Mouse (Mus musculus): ENCODE results near the gene Caskin2. TPM values are rescaled to one million over a fixed set of nuclear protein-coding genes. Genes with fewer than 3 reads are reported as not detected.
"Not testable (repeated sequence)": the region's sequence is repeated elsewhere in the genome, so short reads cannot be mapped to it uniquely, and the experiment has no call there.

Gene Caskin2
- 16.2 and 16.5 TPM in 2 replicates for polyA plus RNA-seq (2014; fragmentation: Nextera tagmentation; extraction: Ambion mirVana)

GRCm38 (mm10) chr11:115813507-115814296, at the start of gene Caskin2:
TSS of gene Caskin2 (minus strand) at chr11:115813639.
- Histone ChIP-seq H3K9me3 (ENCODE audit: control insufficient read depth, low read length) (no peaks in the 10 kb centered on the region), H3K4me1 (ENCODE audit: control insufficient read depth, insufficient read depth, low read length) (peaks cover 24% of the 10 kb centered on the region), H3K36me3 (ENCODE audit: control insufficient read depth, insufficient read depth, low read length) (peaks cover 5% of the 10 kb centered on the region; the same call in 1 of the 2 replicates), H3K4me3 (ENCODE audit: low read depth, low read length) (peak within 1 kb of the TSS; percentile 96), H3K27me3 (ENCODE audit: control insufficient read depth, insufficient read depth, low read length) (no peaks in the 10 kb centered on the region), H3K9ac (ENCODE audit: low read length) (peak within 1 kb of the TSS; percentile 75), H3K4me2 (ENCODE audit: low read depth, severe bottlenecking) (peak within 1 kb of the TSS; percentile 92), H3K27ac (replicated peaks; ENCODE audit: low read depth, low read length) (peak within 1 kb of the TSS; percentile 56; the same call in 1 of the 2 replicates)
- WGBS: under 1% methylated on average over 41 of the region's 44 CpGs
- ATAC-seq (ENCODE audit: insufficient number of reproducible peaks, low FRiP score, low TSS enrichment, low read depth): peak; percentile 91
- peak; percentile 99 for DNase-seq (ENCODE audit: low spot score)

- DNase-seq (ENCODE audit: low spot score): peak; percentile 90
- H3K4me3 ChIP-seq (ENCODE audit: low read depth, low read length): peak overlapping the region; percentile 28
- peak overlapping the region; percentile 47 for H3K4me2 ChIP-seq (ENCODE audit: low read depth, severe bottlenecking)
- no peak overlapping the region for H3K27ac ChIP-seq (replicated peaks; ENCODE audit: low read depth, low read length)
- peaks cover 47% of the 10 kb centered on the region for H3K27me3 ChIP-seq (ENCODE audit: control insufficient read depth, insufficient read depth, low read length)
- peak; percentile 75 for ATAC-seq (ENCODE audit: insufficient number of reproducible peaks, low FRiP score, low TSS enrichment, low read depth)
- no peaks in the 10 kb centered on the region for H3K9me3 ChIP-seq (ENCODE audit: control insufficient read depth, low read length)
- peak overlapping the region; percentile 37; the same call in 1 of the 2 replicates for H3K9ac ChIP-seq (ENCODE audit: low read length)
- H3K36me3 ChIP-seq (ENCODE audit: control insufficient read depth, insufficient read depth, low read length): no peaks in the 10 kb centered on the region
- 1% methylated on average over 75 of the region's 75 CpGs for WGBS
- 0 out of 2 replicates have a peak, but pooled peaks cover 2% of the 10 kb centered on the region for H3K4me1 ChIP-seq (ENCODE audit: control insufficient read depth, insufficient read depth, low read length)
Observed at GRCm38 (mm10) chr11:115859143-115859945, 45.9 kb upstream of the Caskin2 start.

GRCm38 (mm10) chr11:115858354-115858753, 44.9 kb upstream of the Caskin2 start, which contains the start of gene Myo15b:
TSS of gene Myo15b (plus strand) at chr11:115858406.
- WGBS: 10% methylated on average over 27 of the region's 27 CpGs
- H3K27ac ChIP-seq (replicated peaks; ENCODE audit: low read depth, low read length): no peak within 1 kb of the TSS

GRCm38 (mm10) chr11:115857936-115858335, 44.5 kb upstream of the Caskin2 start:
- no peak overlapping the region for H3K27ac ChIP-seq (replicated peaks; ENCODE audit: low read depth, low read length)
- H3K9me3 ChIP-seq (ENCODE audit: control insufficient read depth, low read length): no peaks in the 10 kb centered on the region
- 0 out of 2 replicates have a peak overlapping the region, but pooled peaks have one; percentile 10 for H3K4me3 ChIP-seq (ENCODE audit: low read depth, low read length)
- no peak overlapping the region for H3K4me2 ChIP-seq (ENCODE audit: low read depth, severe bottlenecking)
- no peaks in the 10 kb centered on the region for H3K36me3 ChIP-seq (ENCODE audit: control insufficient read depth, insufficient read depth, low read length)
- WGBS: 60% methylated on average over 13 of the region's 13 CpGs
- DNase-seq (ENCODE audit: low spot score) (no peak), ATAC-seq (ENCODE audit: insufficient number of reproducible peaks, low FRiP score, low TSS enrichment, low read depth) (no peak)
- H3K27me3 ChIP-seq (ENCODE audit: control insufficient read depth, insufficient read depth, low read length): peaks cover 47% of the 10 kb centered on the region
- no peak overlapping the region for H3K9ac ChIP-seq (ENCODE audit: low read length)
- 0 out of 2 replicates have a peak, but pooled peaks cover 2% of the 10 kb centered on the region for H3K4me1 ChIP-seq (ENCODE audit: control insufficient read depth, insufficient read depth, low read length)

More at GRCm38 (mm10) chr11:115858354-115858753, 44.9 kb upstream of the Caskin2 start, which contains the start of gene Myo15b:
- Histone ChIP-seq H3K4me1 (ENCODE audit: control insufficient read depth, insufficient read depth, low read length) (0 out of 2 replicates have a peak, but pooled peaks cover 2% of the 10 kb centered on the region), H3K9ac (ENCODE audit: low read length) (peak within 1 kb of the TSS; percentile 37; the same call in 1 of the 2 replicates), H3K9me3 (ENCODE audit: control insufficient read depth, low read length) (no peaks in the 10 kb centered on the region), H3K4me3 (ENCODE audit: low read depth, low read length) (peak within 1 kb of the TSS; percentile 28), H3K27me3 (ENCODE audit: control insufficient read depth, insufficient read depth, low read length) (peaks cover 47% of the 10 kb centered on the region), H3K36me3 (ENCODE audit: control insufficient read depth, insufficient read depth, low read length) (no peaks in the 10 kb centered on the region), H3K4me2 (ENCODE audit: low read depth, severe bottlenecking) (peak within 1 kb of the TSS; percentile 47)
- ATAC-seq (ENCODE audit: insufficient number of reproducible peaks, low FRiP score, low TSS enrichment, low read depth) (no peak), DNase-seq (ENCODE audit: low spot score) (peak; percentile 36)

GRCm38 (mm10) chr11:115857146-115857545, 43.7 kb upstream of the Caskin2 start:
- not testable (repeated sequence) for H3K4me3 ChIP-seq (ENCODE audit: low read depth, low read length); H3K4me1 ChIP-seq (ENCODE audit: control insufficient read depth, insufficient read depth, low read length); H3K27ac ChIP-seq (replicated peaks; ENCODE audit: low read depth, low read length); ATAC-seq (ENCODE audit: insufficient number of reproducible peaks, low FRiP score, low TSS enrichment, low read depth); H3K4me2 ChIP-seq (ENCODE audit: low read depth, severe bottlenecking); DNase-seq (ENCODE audit: low spot score); H3K9ac ChIP-seq (ENCODE audit: low read length); H3K36me3 ChIP-seq (ENCODE audit: control insufficient read depth, insufficient read depth, low read length); H3K9me3 ChIP-seq (ENCODE audit: control insufficient read depth, low read length)
- H3K27me3 ChIP-seq (ENCODE audit: control insufficient read depth, insufficient read depth, low read length): peaks cover 47% of the 10 kb centered on the region
- WGBS: 94% methylated on average over 4 of the region's 4 CpGs

GRCm38 (mm10) chr11:115854674-115855073, 41.2 kb upstream of the Caskin2 start:
- H3K27ac ChIP-seq (replicated peaks; ENCODE audit: low read depth, low read length): no peak overlapping the region
- no peak overlapping the region for H3K4me3 ChIP-seq (ENCODE audit: low read depth, low read length)
- 0 out of 2 replicates have a peak, but pooled peaks cover 2% of the 10 kb centered on the region for H3K4me1 ChIP-seq (ENCODE audit: control insufficient read depth, insufficient read depth, low read length)
- H3K4me2 ChIP-seq (ENCODE audit: low read depth, severe bottlenecking): no peak overlapping the region
- 78% methylated on average over 6 of the region's 6 CpGs for WGBS
- no peak for DNase-seq (ENCODE audit: low spot score)
- H3K9me3 ChIP-seq (ENCODE audit: control insufficient read depth, low read length): no peaks in the 10 kb centered on the region
- peaks cover 27% of the 10 kb centered on the region for H3K27me3 ChIP-seq (ENCODE audit: control insufficient read depth, insufficient read depth, low read length)
- ATAC-seq (ENCODE audit: insufficient number of reproducible peaks, low FRiP score, low TSS enrichment, low read depth): no peak
- H3K36me3 ChIP-seq (ENCODE audit: control insufficient read depth, insufficient read depth, low read length): peaks cover 3% of the 10 kb centered on the region; the same call in 1 of the 2 replicates
- H3K9ac ChIP-seq (ENCODE audit: low read length): no peak overlapping the region

GRCm38 (mm10) chr11:115845819-115846218, 32.4 kb upstream of the Caskin2 start:
- Histone ChIP-seq H3K27ac (replicated peaks; ENCODE audit: low read depth, low read length) (no peak overlapping the region), H3K4me3 (ENCODE audit: low read depth, low read length) (no peak overlapping the region), H3K4me2 (ENCODE audit: low read depth, severe bottlenecking) (no peak overlapping the region), H3K4me1 (ENCODE audit: control insufficient read depth, insufficient read depth, low read length) (peaks cover 11% of the 10 kb centered on the region), H3K36me3 (ENCODE audit: control insufficient read depth, insufficient read depth, low read length) (peaks cover under 1% of the 10 kb centered on the region; the same call in 1 of the 2 replicates), H3K27me3 (ENCODE audit: control insufficient read depth, insufficient read depth, low read length) (no peaks in the 10 kb centered on the region), H3K9ac (ENCODE audit: low read length) (no peak overlapping the region), H3K9me3 (ENCODE audit: control insufficient read depth, low read length) (no peaks in the 10 kb centered on the region; the same call in 1 of the 2 replicates)
- ATAC-seq (ENCODE audit: insufficient number of reproducible peaks, low FRiP score, low TSS enrichment, low read depth): no peak
- 93% methylated on average over 2 of the region's 2 CpGs for WGBS
- no peak for DNase-seq (ENCODE audit: low spot score)

GRCm38 (mm10) chr11:115844240-115844639, 30.8 kb upstream of the Caskin2 start:
- no peak overlapping the region for H3K27ac ChIP-seq (replicated peaks; ENCODE audit: low read depth, low read length)
- no peaks in the 10 kb centered on the region; the same call in 1 of the 2 replicates for H3K9me3 ChIP-seq (ENCODE audit: control insufficient read depth, low read length)
- H3K4me1 ChIP-seq (ENCODE audit: control insufficient read depth, insufficient read depth, low read length): peaks cover 18% of the 10 kb centered on the region
- H3K4me2 ChIP-seq (ENCODE audit: low read depth, severe bottlenecking): no peak overlapping the region
- no peak for DNase-seq (ENCODE audit: low spot score)
- H3K27me3 ChIP-seq (ENCODE audit: control insufficient read depth, insufficient read depth, low read length): no peaks in the 10 kb centered on the region
- H3K36me3 ChIP-seq (ENCODE audit: control insufficient read depth, insufficient read depth, low read length): no peaks in the 10 kb centered on the region; the same call in 1 of the 2 replicates
- ATAC-seq (ENCODE audit: insufficient number of reproducible peaks, low FRiP score, low TSS enrichment, low read depth): no peak
- 88% methylated on average over 8 of the region's 8 CpGs for WGBS
- no peak overlapping the region for H3K9ac ChIP-seq (ENCODE audit: low read length)
- no peak overlapping the region for H3K4me3 ChIP-seq (ENCODE audit: low read depth, low read length)

Data from limb, embryonic 11.5 days (tissue).